8 mouse cellular contexts compared by ENCODE assay signal in genomic region chr11:54438991-54439690, GRCm38 (mm10). TPM values are rescaled to one million over a fixed set of nuclear protein-coding genes. Genes with fewer than 3 reads are reported as not detected.
DNase-seq lines count a peak whose midpoint lies in the region; ATAC-seq and TF ChIP-seq lines count a peak whose summit lies in the region.

No protein-coding gene starts in this region.

- no peak for TF ChIP-seq POLR2A in bone marrow macrophage, adult 2 months (IDR thresholded peaks at IDR 0.05; ENCODE audit: borderline replicate concordance, low read depth, low read length)
- TF ChIP-seq POLR2A in thymus, adult 2 months (IDR thresholded peaks at IDR 0.05; ENCODE audit: control insufficient read depth, extremely low read depth, insufficient read depth, low read length, poor library complexity): no peak

- H3K27ac ChIP-seq in kidney, postnatal 0 days: no peak overlapping the region
- peak overlapping the region; percentile 88 for H3K27ac ChIP-seq in bone marrow macrophage, adult 2 months (ENCODE audit: insufficient read depth, low read depth, low read length)
- no peak overlapping the region for H3K27ac ChIP-seq in hindbrain, embryonic 14.5 days
- no peak overlapping the region for H3K27ac ChIP-seq in midbrain, postnatal 0 days (ENCODE audit: low read depth, low read length)
- H3K27ac ChIP-seq in thymus, adult 2 months (ENCODE audit: control insufficient read depth, insufficient read depth, low read length): no peak overlapping the region

- peak overlapping the region; percentile 97 for H3K4me3 ChIP-seq in kidney, postnatal 0 days (replicated peaks; ENCODE audit: low read depth, low read length)
- peak overlapping the region; percentile 92 for H3K4me3 ChIP-seq in bone marrow macrophage, adult 2 months (ENCODE audit: insufficient read depth, low read length)
- H3K4me3 ChIP-seq in hindbrain, embryonic 14.5 days (replicated peaks; ENCODE audit: low read length): peak overlapping the region; percentile 98
- peak overlapping the region; percentile 95 for H3K4me3 ChIP-seq in midbrain, postnatal 0 days (ENCODE audit: low read depth, low read length)
- H3K4me3 ChIP-seq in thymus, adult 2 months (ENCODE audit: control insufficient read depth, insufficient read depth, low read length): no peak overlapping the region

- peaks cover 5% of the 10 kb centered on the region; the same call in 1 of the 2 replicates for H3K4me1 ChIP-seq in kidney, postnatal 0 days (replicated peaks; ENCODE audit: insufficient read depth, low read length)
- peaks cover 38% of the 10 kb centered on the region for H3K4me1 ChIP-seq in bone marrow macrophage, adult 2 months (ENCODE audit: control insufficient read depth, insufficient read depth, low read length)
- peaks cover 18% of the 10 kb centered on the region for H3K4me1 ChIP-seq in hindbrain, embryonic 14.5 days (replicated peaks; ENCODE audit: control insufficient read depth, insufficient read depth, low read length)
- no peaks in the 10 kb centered on the region for H3K4me1 ChIP-seq in midbrain, postnatal 0 days (ENCODE audit: insufficient read depth, low read length)
- H3K4me1 ChIP-seq in thymus, adult 2 months (replicated peaks; ENCODE audit: control insufficient read depth, insufficient read depth, low read length): peaks cover 4% of the 10 kb centered on the region; the same call in 1 of the 2 replicates

- DNase-seq in kidney, postnatal 0 days (ENCODE audit: low spot score): no peak
- no peak for DNase-seq in kidney, postnatal 4 days
- DNase-seq in hindbrain, embryonic 14.5 days (ENCODE audit: low spot score): no peak
- no peak for DNase-seq in midbrain, postnatal 0 days (ENCODE audit: low spot score)
- no peak for DNase-seq in cerebellum, adult 18-20 months
- DNase-seq in cerebellum, postnatal 25 days: no peak
- DNase-seq in thymus, adult 2 months: no peak

- WGBS in kidney, postnatal 0 days: 24% methylated on average over 11 of the region's 11 CpGs
- 54% methylated on average over 11 of the region's 11 CpGs for WGBS in hindbrain, embryonic 14.5 days
- 38% methylated on average over 11 of the region's 11 CpGs for WGBS in midbrain, postnatal 0 days
- WGBS in thymus, adult 2 months: 3% methylated on average over 11 of the region's 11 CpGs

- ATAC-seq in kidney, postnatal 0 days (replicated peaks; ENCODE audit: low FRiP score, low read depth): no peak
- no peak for ATAC-seq in hindbrain, embryonic 14.5 days (ENCODE audit: low FRiP score)
- no peak for ATAC-seq in midbrain, postnatal 0 days (ENCODE audit: low FRiP score)

- H3K4me2 ChIP-seq in kidney, postnatal 0 days (ENCODE audit: low read length): peak overlapping the region; percentile 74
- H3K4me2 ChIP-seq in hindbrain, embryonic 14.5 days (replicated peaks): peak overlapping the region; percentile 69
- H3K4me2 ChIP-seq in midbrain, postnatal 0 days (ENCODE audit: low read depth, low read length, poor library complexity, severe bottlenecking): peak overlapping the region; percentile 64

- no peak for TF ChIP-seq CTCF in kidney, postnatal 0 days (IDR thresholded peaks at IDR 0.05; ENCODE audit: low read depth)
- TF ChIP-seq CTCF in bone marrow macrophage, adult 2 months (IDR thresholded peaks at IDR 0.05; ENCODE audit: low read depth, low read length): no peak
- TF ChIP-seq CTCF in midbrain, postnatal 0 days (IDR thresholded peaks at IDR 0.05): no peak
- no peak for TF ChIP-seq CTCF in thymus, adult 2 months (IDR thresholded peaks at IDR 0.05; ENCODE audit: borderline replicate concordance, control insufficient read depth, extremely low read depth, insufficient read depth, low read length, poor library complexity)

- H3K9ac ChIP-seq in kidney, postnatal 0 days (ENCODE audit: low read depth, low read length): peak overlapping the region; percentile 94
- peak overlapping the region; percentile 87 for H3K9ac ChIP-seq in hindbrain, embryonic 14.5 days
- 0 out of 2 replicates have a peak overlapping the region, but pooled peaks have one; percentile 88 for H3K9ac ChIP-seq in midbrain, postnatal 0 days (replicated peaks; ENCODE audit: low read length, poor library complexity, severe bottlenecking)

- H3K36me3 ChIP-seq in kidney, postnatal 0 days (ENCODE audit: insufficient read depth, low read length): no peaks in the 10 kb centered on the region
- no peaks in the 10 kb centered on the region for H3K36me3 ChIP-seq in hindbrain, embryonic 14.5 days (replicated peaks; ENCODE audit: control insufficient read depth, insufficient read depth)
- no peaks in the 10 kb centered on the region for H3K36me3 ChIP-seq in midbrain, postnatal 0 days (ENCODE audit: insufficient read depth, low read length)
- no peaks in the 10 kb centered on the region for H3K36me3 ChIP-seq in thymus, adult 2 months (ENCODE audit: control insufficient read depth, insufficient read depth, low read length)

- H3K9me3 ChIP-seq in kidney, postnatal 0 days (replicated peaks; ENCODE audit: low read length): no peaks in the 10 kb centered on the region
- no peaks in the 10 kb centered on the region for H3K9me3 ChIP-seq in hindbrain, embryonic 14.5 days (ENCODE audit: control insufficient read depth, low read length)
- H3K9me3 ChIP-seq in midbrain, postnatal 0 days (ENCODE audit: low read length): no peaks in the 10 kb centered on the region

- H3K27me3 ChIP-seq in kidney, postnatal 0 days (ENCODE audit: insufficient read depth, low read length): no peaks in the 10 kb centered on the region
- H3K27me3 ChIP-seq in hindbrain, embryonic 14.5 days (ENCODE audit: control insufficient read depth, insufficient read depth, low read length): no peaks in the 10 kb centered on the region
- H3K27me3 ChIP-seq in midbrain, postnatal 0 days (ENCODE audit: insufficient read depth, low read length): no peaks in the 10 kb centered on the region
- H3K27me3 ChIP-seq in thymus, adult 2 months (ENCODE audit: control insufficient read depth, insufficient read depth, low read length): no peaks in the 10 kb centered on the region

RNA-seq across cellular contexts. Expression of gene Fnip1, which starts 1.1 kb away (rescaled TPM):
- 8.0 and 8.3 TPM in 2 replicates for polyA plus RNA-seq in kidney, postnatal 0 days (2015; fragmentation: Nextera tagmentation; extraction: Ambion mirVana)
- polyA plus RNA-seq in bone marrow macrophage, adult 2 months (2012; ENCODE audit: insufficient read depth, insufficient read length, missing spikeins): 56.9 and 59.4 TPM in 2 replicates
- 14.2 TPM in 2 replicates for polyA plus RNA-seq in hindbrain, embryonic 14.5 days (2014; fragmentation: Nextera tagmentation; extraction: Ambion mirVana)
- 20.4 and 23.5 TPM in 2 replicates for total RNA-seq in midbrain, postnatal 0 days (2014; rRNA removed)
- 7.5 and 7.7 TPM in 2 replicates for polyA plus RNA-seq in midbrain, postnatal 0 days (2015; fragmentation: Nextera tagmentation; extraction: Ambion mirVana)
- polyA plus RNA-seq in thymus, adult 2 months (2012; rRNA removed): 2.7 and 3.2 TPM in 2 replicates
